Mouse (Mus musculus) liver, embryonic 14.5 days (tissue): Measurements from ENCODE around the gene Sema7a.

Experiments used
- CTCF ChIP-seq: IDR thresholded peaks from 2 replicates; pipeline ENCODE4 v1.5.1; 2016; ENCODE audit warnings: antibody characterized with exemption, low read depth, control low read depth
- EP300 ChIP-seq: IDR thresholded peaks from 2 replicates; pipeline ENCODE4 v1.6.1; 2016; ENCODE audit warnings: antibody characterized with exemption, low read depth

- TF ChIP-seq CTCF (no peak), EP300 (no peak)
These were observed 69.1 kb downstream of the Sema7a start for GRCm38 (mm10) chr9:58009015-58009362.
